Mouse (Mus musculus) liver, embryonic 12.5 days (tissue): ENCODE measurements around the gene Plekhj1. TPM values are rescaled to one million over a fixed set of nuclear protein-coding genes. Genes with fewer than 3 reads are reported as not detected.
"Not testable (repeated sequence)": the region's sequence is repeated elsewhere in the genome, so short reads cannot be mapped to it uniquely, and the experiment has no call there.

Experiments
- ATAC-seq: fragments of 200-750 bp; cut with Nextera tagmentation; 2 replicates; pipeline ENCODE4 v1.8.0; 2017; ENCODE audit warnings: moderate number of reproducible peaks, mild to moderate bottlenecking, moderate library complexity
- H3K27ac ChIP-seq: fragments of 300-500 bp; sonication (generic); 2 replicates; pipeline ENCODE4 v1.5.1; 2016; ENCODE audit warnings: mild to moderate bottlenecking
- H3K27me3 ChIP-seq: fragments of 300-500 bp; sonication (generic); replicated peaks from 2 replicates; pipeline ENCODE4 v1.6.1; 2016; ENCODE audit warnings: mild to moderate bottlenecking, moderate library complexity
- H3K36me3 ChIP-seq: fragments of 300-500 bp; sonication (generic); 2 replicates; pipeline ENCODE4 v1.6.1; 2016; ENCODE audit warnings: mild to moderate bottlenecking, moderate library complexity
- H3K4me1 ChIP-seq: fragments of 300-500 bp; sonication (generic); 2 replicates; pipeline ENCODE4 v1.6.1; 2016
- H3K4me2 ChIP-seq: fragments of 300-500 bp; sonication (generic); 2 replicates; pipeline ENCODE4 v1.6.1; 2016; ENCODE audit warnings: mild to moderate bottlenecking, moderate library complexity
- H3K4me3 ChIP-seq: fragments of 300-500 bp; sonication (generic); 2 replicates; pipeline ENCODE4 v1.5.1; 2016; ENCODE audit warnings: mild to moderate bottlenecking, moderate library complexity
- H3K9ac ChIP-seq: fragments of 300-500 bp; sonication (generic); 2 replicates; pipeline ENCODE4 v1.6.1; 2016; ENCODE audit warnings: mild to moderate bottlenecking, moderate library complexity
- H3K9me3 ChIP-seq: fragments of 300-500 bp; sonication (generic); replicated peaks from 2 replicates; pipeline ENCODE4 v1.6.1; 2016; ENCODE audit warnings: mild to moderate bottlenecking, moderate library complexity
- WGBS: fragments of 180-500 bp; shearing (Covaris S2); methylation state at CpG from one replicate; pipeline ENCODE4 v1.1.7; 2016; ENCODE audit not compliant: insufficient replicate concordance; 5-methylcytosine and 5-hydroxymethylcytosine counted together
- polyA plus RNA-seq: library from polyadenylated mRNA; unstranded; fragments of >200 nt; fragmentation: Nextera tagmentation; extraction: Ambion mirVana; gene quantifications from 2 replicates; pipeline ENCODE4 v1.2.1, GENCODE M21; 2016

Gene Plekhj1
- polyA plus RNA-seq, 1 experiment from 2014 or later: 137 TPM

DNA sequence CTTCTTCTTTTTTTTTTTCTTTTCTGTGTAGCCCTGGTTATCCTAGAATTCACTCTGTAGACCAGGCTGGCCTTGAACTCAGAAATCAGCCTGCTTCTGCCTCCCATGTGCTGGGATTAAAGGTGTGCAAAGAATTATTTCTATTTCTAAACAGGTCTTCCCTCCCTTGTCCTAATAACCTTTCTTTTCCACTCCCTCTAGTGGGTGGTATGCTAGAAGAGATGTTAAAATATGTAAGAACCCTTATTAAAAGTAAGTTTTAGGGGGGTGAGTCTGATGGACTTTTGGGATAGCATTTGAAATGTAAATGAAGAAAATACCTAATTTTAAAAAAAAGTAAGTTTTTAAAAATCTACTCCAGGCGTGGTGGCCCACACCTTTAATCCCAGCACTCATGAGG lies 24.9 kb upstream of the Plekhj1 start:
- Histone ChIP-seq H3K4me1 (peaks cover 78% of the 10 kb centered on the region), H3K9me3 (no peaks in the 10 kb centered on the region), H3K4me3 (no peak overlapping the region), H3K27me3 (no peaks in the 10 kb centered on the region), H3K27ac (peak overlapping the region; percentile 96), H3K36me3 (peaks cover 10% of the 10 kb centered on the region), H3K4me2 (no peak overlapping the region), H3K9ac (no peak overlapping the region)
- ATAC-seq: no peak
- WGBS: 68% methylated on average over 1 of the region's 1 CpGs

DNA sequence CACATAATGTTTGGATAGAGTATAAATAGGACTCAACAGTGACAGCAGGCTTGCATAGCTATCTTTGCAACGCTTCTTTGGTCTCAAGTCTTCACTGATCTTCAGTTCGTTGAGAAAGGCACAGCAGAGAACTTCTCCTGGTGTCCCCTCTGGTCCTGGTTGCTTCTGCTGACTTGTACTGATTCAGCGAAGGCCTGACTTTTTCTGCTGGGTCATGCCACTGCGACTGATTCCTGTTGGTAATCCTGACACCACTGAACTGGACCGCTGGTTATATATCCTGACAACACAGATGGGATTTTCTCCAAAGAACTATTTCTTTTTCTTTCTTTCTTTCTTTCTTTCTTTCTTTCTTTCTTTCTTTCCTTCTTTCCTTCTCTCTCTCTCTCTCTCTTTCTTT lies 24.1 kb upstream of the Plekhj1 start:
- Histone ChIP-seq H3K27me3 (no peaks in the 10 kb centered on the region), H3K27ac (peak overlapping the region; percentile 82), H3K9me3 (no peaks in the 10 kb centered on the region), H3K4me3 (no peak overlapping the region), H3K36me3 (peaks cover 2% of the 10 kb centered on the region), H3K4me2 (peak overlapping the region; percentile 18; the same call in 1 of the 2 replicates), H3K9ac (peak overlapping the region; percentile 27; the same call in 1 of the 2 replicates), H3K4me1 (peaks cover 77% of the 10 kb centered on the region)
- 74% methylated on average over 5 of the region's 5 CpGs for WGBS
- no peak for ATAC-seq

DNA sequence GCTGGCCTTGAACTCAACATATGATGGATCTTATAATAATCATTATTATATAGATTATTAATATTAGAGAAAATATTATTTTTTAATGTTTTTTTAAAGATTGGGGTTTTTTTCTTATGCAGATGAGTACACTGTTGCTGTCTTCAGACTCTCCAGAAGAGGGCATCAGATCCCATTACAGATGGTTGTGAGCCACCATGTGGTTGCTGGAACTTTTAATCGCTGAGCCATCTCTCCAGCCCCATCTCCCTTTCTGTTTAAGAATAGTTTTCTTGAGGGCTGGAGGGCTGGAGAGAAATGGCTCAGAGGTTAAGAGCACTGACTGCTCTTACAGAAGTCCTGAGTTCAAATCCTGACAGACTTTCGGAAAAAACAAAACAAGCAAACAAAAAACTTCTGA lies 23.6 kb upstream of the Plekhj1 start:
- H3K36me3 ChIP-seq: no peaks in the 10 kb centered on the region
- peak overlapping the region; percentile 18; the same call in 1 of the 2 replicates for H3K4me2 ChIP-seq
- no peaks in the 10 kb centered on the region for H3K27me3 ChIP-seq
- no peak for ATAC-seq
- no peak overlapping the region for H3K4me3 ChIP-seq
- peaks cover 77% of the 10 kb centered on the region for H3K4me1 ChIP-seq
- peak overlapping the region; percentile 27; the same call in 1 of the 2 replicates for H3K9ac ChIP-seq
- WGBS: 39% methylated on average over 2 of the region's 2 CpGs
- H3K9me3 ChIP-seq: no peaks in the 10 kb centered on the region
- H3K27ac ChIP-seq: peak overlapping the region; percentile 82

DNA sequence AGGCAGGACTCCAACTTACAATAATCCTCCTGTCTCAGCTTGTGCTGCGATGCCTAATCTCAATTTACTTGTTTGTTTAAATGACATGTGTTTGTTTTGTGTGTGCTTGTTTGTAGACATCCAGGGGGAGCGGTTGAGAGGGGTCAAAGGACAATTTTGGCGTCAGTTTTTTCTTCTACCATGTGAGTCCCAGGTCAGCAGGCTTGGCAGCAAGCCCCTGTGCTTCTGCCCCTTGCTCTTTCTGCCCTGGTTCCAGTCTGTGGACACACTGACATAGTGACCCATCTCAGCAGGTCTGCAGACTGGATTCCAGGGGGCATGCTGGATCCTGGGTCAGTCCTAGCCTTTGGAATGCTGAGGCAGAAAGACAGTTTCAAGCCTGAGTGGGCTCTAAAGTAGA lies 21.0 kb upstream of the Plekhj1 start:
- H3K4me3 ChIP-seq: no peak overlapping the region
- H3K4me2 ChIP-seq: peak overlapping the region; percentile 45
- H3K36me3 ChIP-seq: no peaks in the 10 kb centered on the region
- H3K4me1 ChIP-seq: peaks cover 65% of the 10 kb centered on the region
- H3K27ac ChIP-seq: peak overlapping the region; percentile 95
- H3K9me3 ChIP-seq: no peaks in the 10 kb centered on the region
- H3K27me3 ChIP-seq: 0 out of 2 replicates have a peak, but pooled peaks cover 2% of the 10 kb centered on the region
- H3K9ac ChIP-seq: peak overlapping the region; percentile 61
- ATAC-seq: no peak
- 54% methylated on average over 3 of the region's 3 CpGs for WGBS

DNA sequence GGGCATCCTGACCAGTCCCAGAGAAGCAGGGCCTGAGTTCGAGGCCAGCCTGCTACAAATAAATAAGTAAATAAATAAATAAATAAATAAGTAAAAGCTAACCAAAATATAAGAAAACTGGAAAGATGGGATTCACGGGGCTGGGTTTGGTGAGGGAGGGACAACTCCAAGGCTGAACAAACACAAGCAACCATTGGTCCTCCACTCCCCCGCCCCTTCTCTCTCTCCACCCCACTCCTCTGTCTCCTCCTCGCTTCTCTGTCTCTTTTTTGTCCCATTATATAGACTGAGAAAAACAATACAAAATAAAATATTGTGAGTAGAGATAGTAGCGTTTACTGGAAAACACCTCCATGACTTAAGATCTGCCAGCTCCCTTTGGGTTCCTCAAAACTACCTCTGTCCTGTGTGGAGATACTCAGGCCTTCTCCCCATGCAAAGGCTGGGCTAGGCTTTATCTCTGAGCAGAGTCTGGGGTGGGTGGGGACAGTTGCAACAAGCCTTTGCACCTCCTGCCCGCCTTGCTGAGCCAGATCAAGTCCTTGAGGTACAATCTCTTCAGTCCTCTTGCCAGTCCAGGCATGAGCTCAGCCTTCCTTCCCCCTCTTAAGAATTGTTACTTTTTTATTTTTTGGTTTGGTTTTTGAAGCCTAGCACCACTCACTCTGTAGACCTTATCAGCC lies 20.3 kb upstream of the Plekhj1 start:
- H3K9ac ChIP-seq: peak overlapping the region; percentile 61
- 0 out of 2 replicates have a peak, but pooled peaks cover 4% of the 10 kb centered on the region for H3K27me3 ChIP-seq
- no peaks in the 10 kb centered on the region for H3K36me3 ChIP-seq
- peak; percentile 98 for ATAC-seq
- H3K4me3 ChIP-seq: no peak overlapping the region
- H3K4me1 ChIP-seq: peaks cover 59% of the 10 kb centered on the region
- H3K27ac ChIP-seq: peak overlapping the region; percentile 95
- H3K9me3 ChIP-seq: no peaks in the 10 kb centered on the region
- peak overlapping the region; percentile 45 for H3K4me2 ChIP-seq
- 30% methylated on average over 6 of the region's 6 CpGs for WGBS

DNA sequence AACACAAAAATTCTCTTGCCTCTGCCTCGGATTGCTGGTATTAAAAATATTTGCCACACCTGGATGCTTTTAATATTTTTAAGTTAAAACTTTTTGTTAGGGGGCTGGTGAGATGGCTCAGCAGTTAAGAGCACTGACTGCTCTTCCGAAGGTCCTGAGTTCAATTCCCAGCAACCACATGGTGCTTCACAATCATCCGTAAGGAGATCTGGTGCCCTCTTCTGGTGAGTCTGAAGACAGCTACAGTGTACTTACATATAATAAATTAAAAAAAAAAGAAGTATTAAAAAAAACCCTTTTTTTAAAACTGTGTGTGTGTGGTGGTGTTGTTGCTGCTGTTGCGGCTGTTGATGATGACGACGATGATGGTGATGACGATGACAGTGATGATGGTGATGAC lies 19.5 kb upstream of the Plekhj1 start:
- H3K9me3 ChIP-seq, H3K4me3 ChIP-seq, H3K9ac ChIP-seq, H3K4me2 ChIP-seq, H3K36me3 ChIP-seq, ATAC-seq: not testable (repeated sequence)
- peaks cover 51% of the 10 kb centered on the region for H3K4me1 ChIP-seq
- H3K27me3 ChIP-seq: peaks cover 11% of the 10 kb centered on the region
- H3K27ac ChIP-seq: peak overlapping the region; percentile 95
- 83% methylated on average over 7 of the region's 7 CpGs for WGBS

DNA sequence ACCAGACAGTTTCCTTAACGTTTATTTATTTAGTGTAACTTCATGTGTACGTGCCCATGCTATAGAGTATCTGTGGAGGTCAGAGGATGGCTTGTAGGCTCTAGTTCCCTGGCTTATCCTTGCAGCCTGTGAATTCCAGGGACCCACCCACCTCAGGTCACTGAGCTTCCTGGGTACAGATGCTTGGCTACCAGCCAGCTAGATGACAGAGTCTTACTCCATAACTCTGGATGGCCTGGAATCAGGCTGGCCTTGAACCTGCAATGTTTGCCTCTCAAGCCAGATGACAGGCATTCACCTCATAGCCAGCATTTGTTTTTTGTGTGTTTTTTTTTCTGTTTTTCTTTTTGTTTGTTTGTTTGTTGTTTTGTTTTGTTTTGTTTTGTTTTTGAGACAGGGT lies 18.7 kb upstream of the Plekhj1 start:
- Histone ChIP-seq H3K4me1 (peaks cover 43% of the 10 kb centered on the region), H3K36me3 (no peaks in the 10 kb centered on the region), H3K9ac (no peak overlapping the region), H3K4me3 (no peak overlapping the region), H3K9me3 (no peaks in the 10 kb centered on the region), H3K27ac (no peak overlapping the region), H3K4me2 (no peak overlapping the region), H3K27me3 (peaks cover 19% of the 10 kb centered on the region)
- no peak for ATAC-seq
- 65% methylated on average over 2 of the region's 2 CpGs for WGBS

DNA sequence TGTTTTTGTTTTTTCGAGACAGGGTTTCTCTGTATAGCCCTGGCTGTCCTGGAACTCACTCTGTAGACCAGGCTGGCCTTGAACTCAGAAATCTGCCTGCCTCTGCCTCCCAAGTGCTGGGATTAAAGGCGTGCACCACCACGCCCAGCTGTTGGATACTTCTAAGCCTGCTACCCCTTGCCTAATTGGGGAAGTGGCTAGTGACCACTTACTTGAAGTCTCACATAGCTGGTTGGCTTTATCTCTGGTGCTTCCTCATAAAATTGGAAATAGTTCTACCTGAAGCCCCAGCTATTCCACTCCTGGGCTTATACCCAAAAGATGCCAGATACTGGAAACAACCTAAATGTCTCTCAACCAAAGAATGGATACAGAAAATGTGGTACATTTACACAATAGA lies 17.9 kb upstream of the Plekhj1 start:
- not testable (repeated sequence) for H3K36me3 ChIP-seq, H3K4me3 ChIP-seq, H3K9me3 ChIP-seq, H3K9ac ChIP-seq, H3K27ac ChIP-seq, H3K4me2 ChIP-seq, ATAC-seq
- peaks cover 35% of the 10 kb centered on the region for H3K4me1 ChIP-seq
- H3K27me3 ChIP-seq: peaks cover 27% of the 10 kb centered on the region
- WGBS: 54% methylated on average over 3 of the region's 3 CpGs

DNA sequence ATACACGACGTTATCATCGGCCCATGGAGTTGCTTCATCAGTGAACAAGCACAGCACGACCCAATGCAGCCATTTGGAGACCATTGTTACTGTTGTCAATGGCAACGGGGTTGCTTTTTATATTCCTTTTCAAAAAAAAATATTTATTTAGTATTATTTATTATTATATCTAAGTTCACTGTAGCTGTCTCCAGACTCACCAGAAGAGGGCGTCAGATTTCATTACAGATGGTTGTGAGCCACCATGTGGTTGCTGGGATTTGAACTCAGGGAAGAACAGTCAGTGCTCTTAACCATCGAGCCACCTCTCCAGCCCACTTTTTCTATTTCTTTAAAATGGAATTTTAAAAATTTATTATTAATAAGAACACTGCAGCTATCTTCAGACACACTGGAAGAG lies 16.4 kb upstream of the Plekhj1 start:
- H3K9ac ChIP-seq: no peak overlapping the region
- H3K27ac ChIP-seq: no peak overlapping the region
- H3K4me1 ChIP-seq: peaks cover 34% of the 10 kb centered on the region
- peaks cover 42% of the 10 kb centered on the region for H3K27me3 ChIP-seq
- H3K9me3 ChIP-seq: no peaks in the 10 kb centered on the region
- WGBS: 55% methylated on average over 7 of the region's 7 CpGs
- H3K4me3 ChIP-seq: no peak overlapping the region
- ATAC-seq: no peak
- no peaks in the 10 kb centered on the region for H3K36me3 ChIP-seq
- no peak overlapping the region for H3K4me2 ChIP-seq

DNA sequence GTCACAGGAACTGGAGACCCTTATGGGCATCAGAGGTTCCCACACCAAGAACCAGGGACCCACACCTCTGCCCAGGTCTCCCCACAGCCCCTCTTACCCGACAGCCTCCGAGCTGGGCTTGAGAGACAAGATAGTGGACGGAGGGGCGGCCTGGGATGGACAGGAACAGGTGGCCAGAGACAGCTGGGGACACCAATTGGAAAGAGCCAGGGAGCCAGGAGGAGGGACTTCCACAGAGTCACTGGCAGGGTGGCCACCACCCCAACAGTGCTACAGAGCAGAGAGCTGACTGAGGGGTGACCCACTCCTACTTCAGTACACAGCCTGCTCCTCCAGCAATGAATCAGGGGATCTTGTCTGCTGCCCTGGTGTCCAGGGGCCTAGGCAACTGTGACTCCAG lies 14.9 kb upstream of the Plekhj1 start, which contains the start of gene Jsrp1:
Jsrp1 (minus strand) TSS at position 133 of the 400 bp plus-strand sequence.
- H3K9me3 ChIP-seq: no peaks in the 10 kb centered on the region
- peaks cover 30% of the 10 kb centered on the region for H3K4me1 ChIP-seq
- no peak within 1 kb of the TSS for H3K27ac ChIP-seq
- ATAC-seq: no peak
- H3K9ac ChIP-seq: no peak within 1 kb of the TSS
- WGBS: 62% methylated on average over 4 of the region's 4 CpGs
- peaks cover 57% of the 10 kb centered on the region for H3K27me3 ChIP-seq
- H3K36me3 ChIP-seq: no peaks in the 10 kb centered on the region
- no peak within 1 kb of the TSS for H3K4me2 ChIP-seq
- no peak within 1 kb of the TSS for H3K4me3 ChIP-seq

DNA sequence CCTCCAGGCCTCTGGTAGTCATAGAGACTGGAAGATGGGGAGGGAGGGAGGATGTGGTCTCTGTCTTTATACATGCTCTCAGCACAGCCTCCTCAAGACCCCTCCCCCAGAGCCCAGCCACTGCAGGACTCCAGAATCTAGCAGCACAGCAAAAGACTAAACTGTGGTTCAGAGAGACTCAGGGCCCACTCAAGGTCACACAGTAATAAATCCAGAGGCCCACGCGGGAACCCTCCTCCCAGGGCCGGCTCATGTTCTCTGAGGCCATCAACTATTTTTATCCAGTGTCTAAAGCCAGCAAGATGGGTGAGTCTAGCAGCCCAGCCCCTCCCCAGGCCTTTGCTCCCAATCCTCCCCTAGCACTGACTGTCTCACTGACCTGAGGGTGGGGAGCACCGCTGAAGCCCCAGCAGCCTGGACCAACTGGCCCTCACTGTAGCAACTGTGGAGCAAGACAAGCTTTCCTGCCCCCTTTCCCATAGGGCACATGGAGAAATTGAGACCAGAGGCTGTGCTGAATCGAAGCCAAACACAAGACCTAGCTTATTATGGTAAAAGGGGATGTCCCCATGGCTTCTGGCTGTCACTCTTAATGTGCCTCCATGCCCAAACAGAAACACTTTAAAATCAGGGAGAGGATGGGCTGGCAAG lies 14.1 kb upstream of the Plekhj1 start:
- Histone ChIP-seq H3K4me1 (peaks cover 31% of the 10 kb centered on the region), H3K4me3 (no peak overlapping the region), H3K4me2 (no peak overlapping the region), H3K27ac (no peak overlapping the region), H3K9ac (no peak overlapping the region), H3K36me3 (no peaks in the 10 kb centered on the region), H3K9me3 (no peaks in the 10 kb centered on the region), H3K27me3 (peaks cover 65% of the 10 kb centered on the region)
- 39% methylated on average over 5 of the region's 5 CpGs for WGBS
- ATAC-seq: no peak

DNA sequence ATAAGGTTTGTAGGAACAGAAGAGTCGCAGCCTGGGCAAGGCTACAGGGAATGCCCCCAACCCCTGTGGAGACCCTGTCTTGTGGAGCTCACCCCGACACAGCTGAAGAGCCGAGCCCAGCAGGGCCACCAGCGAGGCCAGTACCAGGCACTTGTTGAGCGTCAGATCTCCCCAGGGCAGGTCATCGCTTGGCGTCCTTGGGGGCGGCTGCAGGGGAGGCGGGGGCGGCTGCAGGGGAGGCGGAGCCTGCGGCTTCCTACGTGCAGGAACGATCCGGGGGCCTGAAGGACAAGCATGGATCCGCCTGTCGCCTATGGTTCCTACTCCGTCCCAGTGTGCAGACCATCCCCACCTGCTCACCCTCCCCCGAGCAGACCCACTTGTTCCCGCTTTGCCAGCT lies 11.7 kb upstream of the Plekhj1 start:
- peaks cover 6% of the 10 kb centered on the region for H3K36me3 ChIP-seq
- peak overlapping the region; percentile 41 for H3K4me2 ChIP-seq
- WGBS: 5% methylated on average over 20 of the region's 20 CpGs
- H3K9ac ChIP-seq: no peak overlapping the region
- peak overlapping the region; percentile 17; the same call in 1 of the 2 replicates for H3K4me3 ChIP-seq
- H3K4me1 ChIP-seq: peaks cover 50% of the 10 kb centered on the region
- no peak for ATAC-seq
- no peak overlapping the region for H3K27ac ChIP-seq
- H3K9me3 ChIP-seq: no peaks in the 10 kb centered on the region
- H3K27me3 ChIP-seq: peaks cover 80% of the 10 kb centered on the region
